Mouse (Mus musculus): ENCODE data around the gene Hs3st6.

Hs3st6 gene

GRCm38 (mm10) chr17:24766266-24766875 is 13.6 kb downstream of the Hs3st6 start:
- DNase-seq (ENCODE audit: low read depth, low spot score) = no peak

GRCm38 (mm10) chr17:24769146-24769545 is 16.4 kb downstream of the Hs3st6 start:
- DNase-seq (ENCODE audit: low read depth, low spot score) = no peak

GRCm38 (mm10) chr17:24773241-24773640 is 20.5 kb downstream of the Hs3st6 start:
- no peak for DNase-seq (ENCODE audit: low read depth, low spot score)

DNA sequence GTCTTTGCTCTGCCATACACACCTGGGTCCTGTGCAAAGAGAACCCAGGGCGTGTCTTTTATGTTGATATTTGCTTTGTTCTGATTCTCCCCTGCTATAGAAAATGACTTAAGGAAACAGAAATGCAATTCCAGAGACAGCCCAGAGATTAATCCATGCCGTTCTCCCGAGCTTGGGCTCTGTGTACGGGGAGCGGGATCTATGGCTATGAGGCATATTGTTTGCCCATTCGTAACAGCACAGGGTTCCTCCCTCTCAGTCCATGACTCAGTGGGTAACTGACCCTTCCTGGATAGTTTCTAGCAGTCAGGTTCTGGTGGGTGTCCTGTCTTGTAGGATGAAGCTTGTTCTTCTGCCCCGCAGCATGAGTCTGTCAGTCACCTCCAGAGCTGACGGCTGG is 22.4 kb downstream of the Hs3st6 start:
- no peak for DNase-seq (ENCODE audit: low read depth, low spot score)

GRCm38 (mm10) chr17:24777073-24777472 is 24.3 kb downstream of the Hs3st6 start:
- DNase-seq (ENCODE audit: low read depth, low spot score) = no peak

- DNase-seq (ENCODE audit: low read depth, low spot score) = no peak
These were observed 28.0 kb downstream of the Hs3st6 start for GRCm38 (mm10) chr17:24780821-24781220.

- no peak for DNase-seq (ENCODE audit: low read depth, low spot score)
These were observed 39.4 kb downstream of the Hs3st6 start for GRCm38 (mm10) chr17:24792190-24792589.

- no peak for DNase-seq (ENCODE audit: low read depth, low spot score)
These were observed 42.0 kb downstream of the Hs3st6 start for GRCm38 (mm10) chr17:24794791-24795190.

GRCm38 (mm10) chr17:24796969-24797368 is 44.2 kb downstream of the Hs3st6 start:
- no peak for DNase-seq (ENCODE audit: low read depth, low spot score)

DNA sequence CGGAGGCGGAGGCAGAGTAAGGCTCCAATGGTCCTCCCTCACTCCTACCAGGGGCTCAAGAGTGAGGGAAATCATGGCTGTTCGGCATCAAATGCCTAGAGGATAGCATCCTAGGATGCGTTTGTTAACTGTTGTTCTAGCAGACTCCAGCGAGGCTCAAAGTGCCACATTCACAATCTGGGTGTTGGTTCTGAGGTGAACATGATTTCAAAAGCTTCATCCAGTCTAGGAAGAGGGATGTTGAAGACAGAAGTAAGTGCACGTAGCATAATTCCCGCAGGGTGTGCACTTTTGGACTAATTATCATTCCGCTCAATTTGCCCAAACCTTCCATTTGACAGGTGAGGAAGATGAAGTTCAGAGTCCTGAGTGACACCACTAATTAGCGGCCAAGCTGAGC is 45.4 kb downstream of the Hs3st6 start:
- DNase-seq (ENCODE audit: low read depth, low spot score) = no peak

GRCm38 (mm10) chr17:24799476-24799875 is 46.7 kb downstream of the Hs3st6 start:
- DNase-seq (ENCODE audit: low read depth, low spot score) = no peak

DNA sequence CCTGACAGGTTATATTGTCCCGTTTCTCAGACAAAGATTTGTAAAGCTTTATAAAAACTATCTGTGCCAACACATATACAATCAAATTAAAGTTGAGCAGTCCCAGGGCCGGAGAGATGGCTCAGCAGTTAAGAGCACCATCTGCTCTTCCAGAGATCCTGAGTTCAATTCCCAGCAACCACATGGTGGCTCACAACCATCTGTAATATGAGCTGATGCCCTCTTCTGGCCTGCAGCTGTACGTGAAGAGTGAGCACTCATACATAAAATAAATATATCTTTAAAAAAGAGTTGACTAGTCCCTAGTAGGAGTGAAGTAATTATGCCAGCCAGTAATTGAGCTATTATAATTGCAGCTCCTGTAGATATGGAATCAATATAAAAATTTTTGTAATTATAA is 47.7 kb downstream of the Hs3st6 start:
- DNase-seq (ENCODE audit: low read depth, low spot score) = no peak

- DNase-seq (ENCODE audit: low read depth, low spot score) = peak; percentile 71
These were observed 51.5 kb downstream of the Hs3st6 start, which contains the start of gene Meiob for GRCm38 (mm10) chr17:24803952-24804951. TSS of gene Meiob (plus strand) at chr17:24804289.

All from mesoderm, embryonic 11.5 days (tissue).